In genomic region chr1:182980702-182981101, GRCm38 (mm10) we compare ENCODE assay signal across 30 mouse cellular contexts. TPM values are rescaled to one million over a fixed set of nuclear protein-coding genes. Genes with fewer than 3 reads are reported as not detected.
"Had no signal": no experiment of that assay in that cellular context is flagged by ENCODE, and none has a peak within 500 bp of the region (broad histone marks: within the 10 kb centered on the region; RNA-seq: fewer than 3 reads in every experiment).

No protein-coding gene starts in this region.

- H3K27me3 ChIP-seq: liver, embryonic 13.5 days; liver, embryonic 15.5 days; midbrain, embryonic 15.5 days; neural tube, embryonic 12.5 days; neural tube, embryonic 13.5 days had no signal

- DNase-seq: liver; liver, embryonic 13.5 days; liver, postnatal 0 days; lung, adult 18-20 months; lung, adult 2 months; lung, embryonic 14.5 days; lung, postnatal 10 days; lung, postnatal 14 days; lung, postnatal 36 days; lung, postnatal 4 days; midbrain, embryonic 14.5 days had no signal

- H3K4me1 ChIP-seq: liver, embryonic 15.5 days had no signal

- H3K9ac ChIP-seq: liver, embryonic 12.5 days; liver, embryonic 13.5 days; liver, embryonic 14.5 days; liver, embryonic 15.5 days; liver, postnatal 0 days; lung, embryonic 14.5 days; lung, embryonic 15.5 days; midbrain, embryonic 12.5 days; midbrain, embryonic 13.5 days; midbrain, embryonic 15.5 days; neural tube, embryonic 12.5 days; neural tube, embryonic 13.5 days had no signal

- H3K36me3 ChIP-seq: liver, embryonic 12.5 days; liver, embryonic 13.5 days; liver, embryonic 15.5 days; lung, embryonic 15.5 days; midbrain, embryonic 10.5 days; midbrain, embryonic 12.5 days; midbrain, embryonic 13.5 days; midbrain, embryonic 15.5 days; neural tube, embryonic 12.5 days; neural tube, embryonic 13.5 days had no signal

- H3K27ac ChIP-seq: left cerebral cortex, adult 2 months; liver, embryonic 12.5 days; liver, embryonic 13.5 days; liver, embryonic 14.5 days; liver, embryonic 15.5 days; lung, embryonic 15.5 days; macrophage; midbrain, embryonic 10.5 days; midbrain, embryonic 12.5 days; midbrain, embryonic 13.5 days; midbrain, embryonic 15.5 days; neural tube, embryonic 12.5 days; neural tube, embryonic 13.5 days had no signal

- H3K4me2 ChIP-seq: liver, embryonic 11.5 days; liver, embryonic 12.5 days; liver, embryonic 13.5 days; liver, embryonic 15.5 days; lung, embryonic 14.5 days; lung, embryonic 15.5 days; midbrain, embryonic 11.5 days; midbrain, embryonic 12.5 days; midbrain, embryonic 13.5 days; midbrain, embryonic 15.5 days; neural tube, embryonic 12.5 days; neural tube, embryonic 13.5 days had no signal

- ATAC-seq: liver, embryonic 12.5 days; liver, postnatal 0 days; lung, postnatal 0 days; midbrain, embryonic 13.5 days; midbrain, embryonic 15.5 days; midbrain, embryonic 16.5 days had no signal

- H3K9me3 ChIP-seq: liver, embryonic 12.5 days; liver, embryonic 13.5 days; liver, embryonic 15.5 days; lung, embryonic 15.5 days; megakaryocyte, embryonic 14.5 days; midbrain, embryonic 10.5 days; midbrain, embryonic 12.5 days; midbrain, embryonic 13.5 days; midbrain, embryonic 15.5 days; neural tube, embryonic 12.5 days; neural tube, embryonic 13.5 days had no signal

- H3K4me3 ChIP-seq: left cerebral cortex, adult 2 months; liver, embryonic 12.5 days; liver, embryonic 13.5 days; liver, embryonic 15.5 days; lung, embryonic 15.5 days; megakaryocyte, embryonic 14.5 days; midbrain, embryonic 10.5 days; midbrain, embryonic 12.5 days; midbrain, embryonic 13.5 days; midbrain, embryonic 15.5 days; myocyte; neural tube, embryonic 12.5 days; neural tube, embryonic 13.5 days had no signal

RNA-seq across cellular contexts. Expression of gene Tlr5, which starts 26.1 kb away (rescaled TPM):
- total RNA-seq: megakaryocyte-erythroid progenitor cell, adult 5-6 weeks had no signal
- polyA plus RNA-seq: myocyte had no signal
